Mouse (Mus musculus) heart, adult 11 months (tissue): ENCODE data around the gene Bspry.
A peak's percentile ranks its signal among the peaks of the same experiment; 100 is the strongest.

Experiments
- DNase-seq: peaks from one replicate; pipeline ENCODE4 v3.0.0; 2022

Gene Bspry

DNA sequence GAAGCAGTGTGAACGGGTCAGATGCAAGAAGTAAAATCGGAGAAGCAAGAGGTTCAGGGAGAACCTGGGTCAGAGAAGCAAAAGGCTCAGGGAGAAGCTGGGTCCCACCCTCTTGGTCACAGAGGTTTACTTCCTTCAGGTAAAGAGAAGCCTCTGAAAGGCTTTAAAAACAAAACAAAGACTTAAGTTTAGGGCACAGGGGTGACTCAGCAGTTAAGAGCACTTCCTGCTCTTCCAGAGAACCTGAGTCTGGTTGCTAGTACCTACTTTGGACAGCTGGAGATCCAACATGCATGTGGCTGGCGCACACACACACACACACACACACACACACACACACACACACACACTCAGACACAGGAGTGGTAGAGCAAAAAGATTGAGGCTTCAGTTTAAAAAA, 5.1 kb downstream of the Bspry start:
- DNase-seq = no peak

GRCm38 (mm10) chr4:62485450-62486161, 5.8 kb downstream of the Bspry start:
- peak; percentile 64 for DNase-seq

DNA sequence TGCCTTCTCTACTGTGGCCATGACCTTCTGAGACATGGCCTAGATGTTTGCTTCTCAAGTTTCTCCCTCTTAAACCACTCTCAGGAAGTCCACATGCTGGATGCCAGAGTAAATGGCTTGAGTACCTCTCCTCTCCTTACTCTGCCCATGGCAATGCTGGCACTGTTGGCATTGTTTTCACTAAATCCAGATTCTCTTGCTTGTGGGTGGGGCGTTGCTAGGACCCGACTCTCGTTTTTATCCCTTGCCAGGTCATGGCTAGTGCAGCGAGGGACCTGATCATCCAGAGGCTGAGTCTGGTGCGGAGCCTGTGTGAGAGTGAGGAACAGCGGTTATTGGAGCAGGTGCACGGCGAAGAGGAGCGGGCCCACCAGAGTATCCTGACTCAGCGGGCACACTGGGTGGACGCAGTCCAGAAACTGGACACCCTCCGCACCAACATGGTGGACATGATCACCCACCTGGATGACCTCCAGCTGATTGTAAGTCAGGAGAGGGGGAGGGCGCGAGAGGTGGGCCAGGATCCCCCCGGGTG, 6.4 kb downstream of the Bspry start:
- peak; percentile 82 for DNase-seq

- peak; percentile 72 for DNase-seq
Measured at GRCm38 (mm10) chr4:62487172-62487571, 7.3 kb downstream of the Bspry start.

DNA sequence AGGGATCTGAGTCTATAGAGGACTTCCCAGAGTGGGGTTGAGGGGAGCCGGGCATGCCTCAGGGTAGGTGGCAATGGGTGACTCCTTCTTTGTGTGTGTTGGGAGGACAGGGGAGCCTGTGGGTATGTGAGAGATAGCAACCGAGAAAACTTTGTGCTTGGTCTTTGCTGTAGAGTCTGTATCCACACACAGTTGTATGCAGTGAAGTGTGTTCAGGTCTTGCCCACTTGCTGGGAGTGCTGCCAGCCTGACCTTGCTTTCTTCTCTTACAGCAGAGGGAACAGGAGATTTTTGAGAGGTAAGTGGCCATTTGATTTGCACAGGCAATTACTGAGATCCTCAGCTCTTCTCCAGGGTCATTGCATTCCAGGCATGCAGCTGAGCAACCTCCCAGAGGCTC, 8.1 kb downstream of the Bspry start:
- peak; percentile 76 for DNase-seq

DNA sequence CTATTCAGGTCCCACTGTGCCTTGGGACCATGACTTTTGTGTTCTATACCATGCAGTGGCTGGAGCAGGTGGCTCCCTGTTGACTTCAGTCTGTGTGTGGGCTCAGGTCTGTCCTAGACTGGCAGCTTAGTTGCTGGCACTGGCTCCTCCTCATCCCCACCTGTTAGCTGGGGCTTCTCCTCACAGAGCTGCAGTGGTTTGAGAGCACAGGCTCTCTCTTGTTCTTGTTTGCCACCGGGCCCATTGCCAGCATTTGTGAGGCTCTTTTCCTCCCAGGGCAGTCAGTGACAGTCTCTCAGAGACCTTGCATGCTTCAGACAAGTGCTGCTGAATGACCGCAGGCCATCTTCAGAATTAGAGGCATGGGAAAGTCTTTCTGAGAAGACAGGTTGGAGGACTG, 12.8 kb downstream of the Bspry start:
- peak; percentile 87 for DNase-seq

DNA sequence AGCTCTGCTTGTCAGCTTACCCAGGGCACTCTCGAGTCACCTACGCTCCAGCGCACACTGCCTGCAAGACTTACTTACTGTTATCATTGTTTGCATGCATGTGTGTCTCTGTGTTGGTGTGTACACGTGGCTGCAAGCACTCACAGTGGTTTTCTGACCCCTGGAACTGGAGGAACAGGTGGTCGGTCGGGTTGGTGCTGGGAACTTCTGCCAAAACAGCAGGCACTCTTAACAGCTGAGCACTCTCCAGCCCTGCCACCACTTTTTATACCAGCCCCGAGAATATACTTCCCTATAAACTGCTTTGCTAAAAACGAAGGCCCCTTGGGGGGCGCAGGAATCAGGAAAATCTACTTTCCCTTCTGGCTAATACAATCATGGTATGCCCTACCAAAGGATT, 14.4 kb downstream of the Bspry start:
- DNase-seq = peak; percentile 77

DNA sequence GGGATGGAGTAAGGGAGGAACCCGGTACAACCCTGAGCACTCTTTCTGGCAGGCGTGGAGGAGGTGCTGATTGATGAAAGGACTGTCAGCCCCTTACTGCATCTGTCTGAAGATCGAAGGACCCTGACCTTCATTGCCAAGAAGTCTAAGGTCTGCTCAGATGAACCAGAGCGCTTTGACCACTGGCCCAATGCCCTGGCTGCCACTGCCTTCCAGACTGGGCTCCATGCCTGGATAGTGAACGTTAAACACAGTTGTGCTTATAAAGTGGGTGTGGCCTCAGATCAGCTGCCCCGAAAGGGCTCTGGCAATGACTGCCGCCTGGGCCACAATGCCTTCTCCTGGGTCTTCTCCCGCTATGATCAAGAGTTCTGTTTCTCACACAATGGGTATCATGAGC, 16.1 kb downstream of the Bspry start:
- DNase-seq = peak; percentile 93

DNA sequence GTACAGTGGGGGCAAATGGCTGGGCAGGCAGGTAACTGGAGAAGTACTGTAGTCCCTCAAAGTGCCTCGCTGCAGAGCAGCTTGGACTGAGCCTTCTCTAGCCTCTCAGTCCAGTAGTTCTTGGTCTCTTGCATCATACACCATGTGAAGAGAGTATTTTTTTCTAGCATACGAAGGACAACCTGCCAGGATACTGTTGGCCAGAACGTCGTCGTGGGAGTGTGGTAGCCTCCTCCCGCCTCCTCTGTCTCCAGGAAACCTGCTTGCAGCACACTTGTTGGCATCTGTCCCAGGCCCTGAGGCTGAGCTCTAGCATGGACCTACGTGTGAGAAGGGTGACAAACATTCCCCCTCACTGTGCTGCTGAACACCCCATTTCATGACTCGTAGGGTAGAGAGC, 17.0 kb downstream of the Bspry start:
- peak; percentile 95 for DNase-seq

- DNase-seq = peak; percentile 87
Measured at GRCm38 (mm10) chr4:62500799-62501198, 20.9 kb downstream of the Bspry start.

DNA sequence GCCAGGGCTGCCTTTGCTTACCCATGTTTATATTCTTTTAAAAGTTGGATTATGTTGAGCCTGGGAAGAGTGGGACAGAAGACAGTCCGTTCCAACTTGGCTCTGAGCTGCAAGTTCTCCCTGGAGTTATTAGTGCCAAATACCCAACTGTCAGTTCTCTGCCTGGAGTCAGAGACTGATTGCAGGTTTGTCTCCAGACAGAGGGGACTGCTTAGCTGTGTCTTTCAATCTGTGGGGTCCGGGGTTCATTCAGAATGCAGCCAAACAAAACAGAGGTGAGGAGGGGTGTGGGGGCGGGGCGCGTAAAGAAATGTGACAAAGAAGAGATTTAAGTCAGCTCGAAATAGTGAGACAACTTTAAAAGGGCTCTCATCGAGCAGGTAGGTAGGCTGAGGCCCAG, 21.7 kb downstream of the Bspry start:
- peak; percentile 91 for DNase-seq

- DNase-seq = peak; percentile 99
Measured at GRCm38 (mm10) chr4:62501964-62502732, 22.3 kb downstream of the Bspry start.

- DNase-seq = peak; percentile 91
Measured at GRCm38 (mm10) chr4:62502969-62503368, 23.1 kb downstream of the Bspry start.

GRCm38 (mm10) chr4:62503374-62503970, 23.6 kb downstream of the Bspry start, which contains the start of gene Hdhd3:
Gene Hdhd3, minus strand, starts transcription at chr4:62503467.
- no peak for DNase-seq

DNA sequence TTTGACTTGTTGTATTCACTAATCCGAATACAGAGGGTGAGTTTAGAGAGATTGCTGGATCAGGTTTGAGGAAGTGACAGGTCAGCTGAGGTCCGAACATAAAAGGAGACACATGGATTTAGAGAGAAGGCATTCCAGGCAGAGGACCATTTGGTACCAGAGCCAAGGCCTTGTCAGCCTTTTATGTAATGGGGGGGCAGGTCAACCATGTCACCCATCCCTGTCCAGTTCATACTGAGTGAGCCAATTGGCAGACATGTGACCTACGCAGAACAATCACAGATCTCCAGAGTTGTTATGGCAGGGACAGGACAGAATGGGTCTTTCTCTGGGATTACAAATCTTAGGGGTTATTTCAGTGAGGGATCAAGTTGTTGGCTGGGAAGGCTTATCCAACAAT, 26.1 kb downstream of the Bspry start:
- DNase-seq = peak; percentile 91

GRCm38 (mm10) chr4:62506798-62507197, 26.9 kb downstream of the Bspry start:
- DNase-seq = peak; percentile 92

DNA sequence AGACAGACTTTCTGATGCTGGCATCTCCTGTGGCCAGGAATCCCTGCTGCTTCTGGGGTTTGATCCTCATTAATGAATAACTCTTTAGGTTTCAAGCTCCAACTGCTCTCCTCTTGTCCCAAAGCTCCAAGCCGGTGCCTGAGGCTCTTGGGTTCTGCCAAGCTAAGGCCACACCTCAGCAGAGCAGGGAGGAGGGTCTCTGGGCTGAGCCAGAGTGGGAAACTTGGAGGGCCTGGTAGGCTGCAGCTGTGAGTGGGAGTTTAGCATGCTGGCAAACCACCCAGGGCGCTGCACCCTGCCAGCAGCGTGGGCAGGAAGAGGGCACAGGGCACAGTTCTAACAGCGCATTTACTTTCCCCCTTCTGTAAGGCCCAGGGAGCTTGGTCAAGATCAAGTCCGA, 29.0 kb downstream of the Bspry start:
- peak; percentile 85 for DNase-seq

GRCm38 (mm10) chr4:62509946-62510345, 30.1 kb downstream of the Bspry start:
- DNase-seq = peak; percentile 94

DNA sequence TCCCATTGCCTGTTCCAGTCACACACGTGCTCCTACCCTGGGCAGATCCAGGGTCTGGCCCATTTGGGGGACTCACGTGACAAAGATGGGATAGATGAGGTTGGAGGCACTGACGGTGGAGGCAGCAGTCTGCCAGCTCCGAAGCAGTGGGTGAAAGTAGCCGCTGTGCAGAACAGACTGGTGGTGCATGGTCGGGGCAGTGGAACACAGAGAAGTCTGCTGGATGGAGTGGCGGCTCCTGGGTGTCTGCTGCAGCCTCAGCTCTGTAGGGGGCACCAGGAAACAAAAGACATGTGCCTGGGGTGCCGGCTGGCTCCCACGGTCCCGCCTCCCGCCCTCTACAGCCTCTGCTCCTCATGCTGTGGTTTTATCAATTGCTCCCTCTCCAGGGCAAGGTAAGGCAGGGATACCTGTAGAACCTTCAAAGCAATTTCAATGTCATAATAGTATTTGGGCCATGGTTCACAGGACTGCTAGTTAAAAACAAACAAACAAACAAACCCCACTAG, 34.2 kb downstream of the Bspry start:
- peak; percentile 91 for DNase-seq

- DNase-seq = no peak
Measured at GRCm38 (mm10) chr4:62514995-62515394, 35.1 kb downstream of the Bspry start.

DNA sequence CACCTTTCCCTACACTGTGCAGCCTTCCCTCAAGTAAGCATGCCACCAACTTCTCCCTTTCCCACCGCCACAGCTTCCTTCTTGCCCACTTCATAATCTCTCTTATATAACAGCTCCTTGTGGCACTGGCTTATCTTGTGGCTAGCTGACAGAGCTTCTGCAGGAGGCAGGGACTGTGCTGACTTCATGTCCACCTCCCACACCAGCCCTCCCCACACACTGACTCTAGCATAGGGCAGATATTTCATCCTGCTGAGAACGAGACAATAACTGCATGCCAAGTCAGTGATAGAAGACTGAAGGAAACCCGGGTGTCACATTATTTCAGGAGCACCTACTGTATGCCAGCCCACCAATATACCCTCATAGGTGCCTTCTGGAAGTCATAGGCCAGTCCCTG, 35.6 kb downstream of the Bspry start:
- DNase-seq = peak; percentile 94

DNA sequence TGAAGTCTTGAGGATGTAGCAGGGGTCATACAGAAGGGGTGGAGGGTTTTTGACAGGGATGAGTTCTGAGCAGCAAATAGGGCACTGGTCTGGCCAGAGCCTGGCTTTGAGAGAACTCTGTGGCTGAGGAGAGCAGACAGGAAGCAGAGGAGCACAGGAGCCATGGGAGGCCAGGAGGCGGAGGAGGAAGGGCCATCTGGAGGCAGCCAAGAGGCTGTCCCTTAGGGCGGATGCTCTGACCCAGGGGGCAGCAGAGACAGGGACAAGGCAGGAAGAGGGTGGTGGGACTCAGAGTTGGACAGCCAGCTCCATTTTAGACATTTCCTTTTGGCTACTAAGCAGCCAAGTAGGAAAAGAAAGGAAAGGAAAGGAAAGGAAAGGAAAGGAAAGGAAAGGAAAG, 36.2 kb downstream of the Bspry start:
- DNase-seq = peak; percentile 99

DNA sequence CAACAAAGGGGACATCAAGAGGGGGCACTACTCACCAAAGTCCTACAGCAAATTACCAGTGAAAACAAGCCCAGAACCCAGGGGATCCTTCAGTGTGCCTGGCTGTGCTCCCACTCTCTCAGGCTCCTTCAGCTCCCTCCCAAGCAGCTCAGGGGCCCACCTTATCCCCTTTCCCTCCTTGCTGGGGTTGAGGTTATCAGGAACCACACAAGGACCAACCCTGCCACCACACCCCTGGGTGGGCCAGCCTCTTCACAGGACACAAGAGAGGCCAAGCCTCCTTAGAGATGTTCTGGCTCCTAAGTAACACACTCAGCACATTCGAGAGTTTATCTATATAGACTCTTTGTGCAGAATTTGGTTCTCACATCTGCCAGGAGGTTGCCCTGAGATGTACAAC, 36.7 kb downstream of the Bspry start:
- peak; percentile 92 for DNase-seq
